Comparison of ENCODE assay signal across 8 mouse cellular contexts in the genomic region with DNA sequence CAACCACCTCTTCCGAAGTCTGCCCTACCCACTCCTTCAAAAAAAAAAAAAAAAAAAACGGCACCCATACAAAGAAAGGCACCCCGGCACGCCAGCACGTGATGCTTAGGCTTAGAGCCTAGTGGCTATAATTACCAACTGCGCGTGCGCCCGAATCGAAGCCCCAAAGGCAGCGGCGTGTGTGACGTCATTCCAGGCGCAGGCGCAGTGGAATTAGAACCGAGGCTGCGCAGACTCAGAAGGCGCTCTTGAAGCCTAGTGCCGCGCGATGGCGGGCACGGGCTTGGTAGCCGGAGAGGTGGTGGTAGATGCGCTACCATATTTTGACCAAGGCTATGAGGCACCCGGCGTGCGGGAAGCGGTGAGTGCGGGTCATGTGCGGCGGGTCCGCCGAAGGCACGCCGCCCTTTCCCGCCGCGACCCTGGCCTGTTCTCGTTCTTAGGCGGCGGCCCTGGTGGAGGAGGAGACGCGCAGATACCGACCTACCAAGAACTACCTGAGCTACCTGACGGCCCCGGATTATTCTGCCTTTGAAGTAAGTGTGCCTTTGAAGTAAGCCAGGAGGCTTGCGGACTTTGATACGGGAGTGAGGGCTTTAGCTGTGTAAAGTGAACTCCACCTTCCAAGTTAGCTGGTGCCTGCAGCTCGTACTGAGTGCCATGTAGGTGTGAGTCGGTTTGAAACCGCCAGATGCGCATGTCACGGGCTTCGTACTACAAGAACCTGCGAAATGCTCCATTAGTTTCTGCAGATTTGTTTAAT. TPM values are rescaled to one million over a fixed set of nuclear protein-coding genes. Genes with fewer than 3 reads are reported as not detected.
DNase-seq lines count a peak whose midpoint lies in the region; ATAC-seq and TF ChIP-seq lines count a peak whose summit lies in the region.

A gene (plus strand): TSS at position 151 of the 763 bp plus-strand sequence.

- WGBS in hindbrain, postnatal 0 days, result under 1% methylated on average over 56 of the region's 56 CpGs

- peaks cover 6% of the 10 kb centered on the region; the same call in 1 of the 2 replicates for H3K4me1 ChIP-seq in hindbrain, postnatal 0 days (ENCODE audit: insufficient read depth, low read length)

- peak within 1 kb of the TSS; percentile 94 for H3K27ac ChIP-seq in gastrocnemius, adult 2 months
- H3K27ac ChIP-seq in hindbrain, postnatal 0 days, result peak within 1 kb of the TSS; percentile 79
- H3K27ac ChIP-seq in left cerebral cortex, adult 2 months, result peak within 1 kb of the TSS; percentile 88

- peak within 1 kb of the TSS; percentile 91 for H3K9ac ChIP-seq in hindbrain, postnatal 0 days (replicated peaks; ENCODE audit: low read length)

- intact Hi-C loops in gastrocnemius, adult 2 months (cut with DNase I), result loop anchor here (5.0 to 10.0 kb wide), 3 partner anchors 69 to 177 kb away; a partner anchor contains a TSS
- intact Hi-C loops in left cerebral cortex, adult 2 months (cut with DNase I), result loop anchor here (2.0 to 5.0 kb wide), 4 partner anchors 69 to 151 kb away; a partner anchor contains a TSS

- DNase-seq in WW6 (ENCODE audit: low read depth, low spot score), result peak; percentile 95
- peak; percentile 98 to 99 for DNase-seq in cerebellum, postnatal 4 days (ENCODE audit: low spot score in 2 of 2)
- peak; percentile 99 for DNase-seq in gastrocnemius, adult 2 months
- DNase-seq in hindbrain, postnatal 0 days (ENCODE audit: low spot score), result peak; percentile 100
- DNase-seq in left cerebral cortex, adult 2 months (ENCODE audit: extremely low spot score in 1 of 2, low spot score in 2 of 2), result peak; percentile 99
- peak; percentile 99 to 100 for DNase-seq in right cerebral cortex, adult 2 months (ENCODE audit: low spot score in 2 of 2)
- DNase-seq in urinary bladder, postnatal 14 days (ENCODE audit: low spot score), result peak; percentile 99

- H3K27me3 ChIP-seq in hindbrain, postnatal 0 days (ENCODE audit: insufficient read depth, low read length), result no peaks in the 10 kb centered on the region

- H3K36me3 ChIP-seq in hindbrain, postnatal 0 days (ENCODE audit: insufficient read depth, low read length), result peaks cover 13% of the 10 kb centered on the region

- H3K4me3 ChIP-seq in gastrocnemius, adult 2 months, result peak within 1 kb of the TSS; percentile 98
- peak within 1 kb of the TSS; percentile 91 for H3K4me3 ChIP-seq in hindbrain, postnatal 0 days (ENCODE audit: low read length)
- H3K4me3 ChIP-seq in left cerebral cortex, adult 2 months, result peak within 1 kb of the TSS; percentile 99

- H3K4me2 ChIP-seq in hindbrain, postnatal 0 days (ENCODE audit: low read depth, low read length), result peak within 1 kb of the TSS; percentile 83

- peak; percentile 23 for TF ChIP-seq CTCF in gastrocnemius, adult 2 months (IDR thresholded peaks at IDR 0.05)
- peak; percentile 49 for TF ChIP-seq CTCF in hindbrain, postnatal 0 days (IDR thresholded peaks at IDR 0.05; ENCODE audit: low read depth)
- TF ChIP-seq CTCF in left cerebral cortex, adult 2 months (IDR thresholded peaks at IDR 0.05), result peak; percentile 10

- peak; percentile 97 for ATAC-seq in hindbrain, postnatal 0 days
- peak; percentile 82 for ATAC-seq in megakaryocyte, adult 5-6 weeks (ENCODE audit: poor library complexity, severe bottlenecking)

- H3K9me3 ChIP-seq in hindbrain, postnatal 0 days (ENCODE audit: low read length), result no peaks in the 10 kb centered on the region

RNA-seq across cellular contexts. Expression of the gene that starts here (rescaled TPM):
- total RNA-seq in gastrocnemius, adult 2 months (2021), result 10 to 100 TPM; 41.3 to 51.7 TPM
- 54.6 and 60.7 TPM in 2 replicates for total RNA-seq in hindbrain, postnatal 0 days (2014; rRNA removed)
- 204 and 220 TPM in 2 replicates for polyA plus RNA-seq in hindbrain, postnatal 0 days (2015; fragmentation: Nextera tagmentation; extraction: Ambion mirVana)
- total RNA-seq in left cerebral cortex, adult 2 months (2021), result 10 to 100 TPM; 68.5 to 68.9 TPM
- total RNA-seq in megakaryocyte, adult 5-6 weeks (2015), result 83.8 and 85.1 TPM in 2 replicates
- 100 and 117 TPM in 2 replicates for total RNA-seq in megakaryocyte, adult 5-6 weeks (2017)

Comparison
In these comparisons a context has a peak if more than half of its experiments do, and no peak if none do; other contexts are left out.
1. Peak in every context shown above with its lines: DNase-seq, ATAC-seq, H3K4me3 ChIP-seq and H3K27ac ChIP-seq.